Comparison of ENCODE assay signal across 9 mouse cellular contexts in genomic region chr16:22085411-22085810, GRCm38 (mm10).
"Had no signal": no experiment of that assay in that cellular context is flagged by ENCODE, and none has a peak within 500 bp of the region (broad histone marks: within the 10 kb centered on the region; RNA-seq: fewer than 3 reads in every experiment).

No protein-coding gene starts in this region.

- DNase-seq: liver, postnatal 0 days; lung, adult 2 months; lung, postnatal 14 days; lung, postnatal 36 days; midbrain, embryonic 14.5 days; right cerebral cortex, postnatal 14 days; thymus, adult 2 months; thymus, postnatal 25 days; thymus, postnatal 4 days had no signal
